Mouse (Mus musculus): ENCODE measurements around the gene Cpsf2. TPM values are rescaled to one million over a fixed set of nuclear protein-coding genes. Genes with fewer than 3 reads are reported as not detected.

Cpsf2 gene
- total and polyA plus RNA-seq, 3 experiments = 3.7 to 13.3 (median 12.3) TPM

GRCm38 (mm10) chr12:101978162-101978561, 2.4 kb downstream of the Cpsf2 start:
- DNase-seq = no peak
- Histone ChIP-seq H3K9ac (ENCODE audit: low read depth, low read length) (no peak overlapping the region), H3K36me3 (ENCODE audit: control insufficient read depth, insufficient read depth, low read length) (peaks cover 2% of the 10 kb centered on the region; the same call in 1 of the 2 replicates), H3K27me3 (ENCODE audit: control insufficient read depth, insufficient read depth, low read length) (no peaks in the 10 kb centered on the region), H3K4me1 (ENCODE audit: control insufficient read depth, insufficient read depth, low read length) (peaks cover 5% of the 10 kb centered on the region), H3K27ac (no peak overlapping the region), H3K79me2 (replicated peaks; ENCODE audit: control insufficient read depth, insufficient read depth, low read length) (peaks cover 4% of the 10 kb centered on the region), H3K4me3 (no peak overlapping the region)
- intact Hi-C loops (cut with DNase I) = loop anchor here (5.0 kb wide), 1 partner anchor 489 kb away; the partner anchor contains the start of gene Golga5
- TF ChIP-seq POLR2A (IDR thresholded peaks at IDR 0.05; ENCODE audit: insufficient read depth, low read depth, low read length) (no peak), EP300 (IDR thresholded peaks at IDR 0.05; ENCODE audit: insufficient read depth, low read depth, low read length) (no peak), CTCF (IDR thresholded peaks at IDR 0.05) (no peak)
- WGBS = 72% methylated on average over 5 of the region's 5 CpGs

- Histone ChIP-seq H3K36me3 (ENCODE audit: control insufficient read depth, insufficient read depth, low read length) (peaks cover 2% of the 10 kb centered on the region; the same call in 1 of the 2 replicates), H3K27me3 (ENCODE audit: control insufficient read depth, insufficient read depth, low read length) (no peaks in the 10 kb centered on the region), H3K9ac (ENCODE audit: low read depth, low read length) (no peak overlapping the region), H3K27ac (no peak overlapping the region), H3K79me2 (replicated peaks; ENCODE audit: control insufficient read depth, insufficient read depth, low read length) (peaks cover 4% of the 10 kb centered on the region), H3K4me3 (no peak overlapping the region), H3K4me1 (ENCODE audit: control insufficient read depth, insufficient read depth, low read length) (peaks cover 5% of the 10 kb centered on the region)
- WGBS = 88% methylated on average over 1 of the region's 1 CpGs
- TF ChIP-seq CTCF (IDR thresholded peaks at IDR 0.05) (no peak), POLR2A (IDR thresholded peaks at IDR 0.05; ENCODE audit: insufficient read depth, low read depth, low read length) (no peak), EP300 (IDR thresholded peaks at IDR 0.05; ENCODE audit: insufficient read depth, low read depth, low read length) (no peak)
- no peak for DNase-seq
- intact Hi-C loops (cut with DNase I) = loop anchor here (5.0 kb wide), 1 partner anchor 489 kb away; the partner anchor contains the start of gene Golga5
Observed at GRCm38 (mm10) chr12:101978588-101978987, 2.8 kb downstream of the Cpsf2 start.

GRCm38 (mm10) chr12:101979213-101979750, 3.5 kb downstream of the Cpsf2 start:
- no peak for DNase-seq
- Histone ChIP-seq H3K27ac (no peak overlapping the region), H3K27me3 (ENCODE audit: control insufficient read depth, insufficient read depth, low read length) (no peaks in the 10 kb centered on the region), H3K4me3 (no peak overlapping the region), H3K4me1 (ENCODE audit: control insufficient read depth, insufficient read depth, low read length) (peaks cover 5% of the 10 kb centered on the region), H3K36me3 (ENCODE audit: control insufficient read depth, insufficient read depth, low read length) (peaks cover under 1% of the 10 kb centered on the region; the same call in 1 of the 2 replicates), H3K9ac (ENCODE audit: low read depth, low read length) (no peak overlapping the region), H3K79me2 (replicated peaks; ENCODE audit: control insufficient read depth, insufficient read depth, low read length) (peaks cover 4% of the 10 kb centered on the region)
- WGBS = 74% methylated on average over 8 of the region's 8 CpGs
- no peak for TF ChIP-seq EP300 (IDR thresholded peaks at IDR 0.05; ENCODE audit: insufficient read depth, low read depth, low read length)
- no peak for TF ChIP-seq POLR2A (IDR thresholded peaks at IDR 0.05; ENCODE audit: insufficient read depth, low read depth, low read length)
- TF ChIP-seq CTCF (IDR thresholded peaks at IDR 0.05) = no peak
- intact Hi-C loops (cut with DNase I) = loop anchor here (5.0 kb wide), 1 partner anchor 488 kb away; the partner anchor contains the start of gene Golga5

GRCm38 (mm10) chr12:101980266-101980665, 4.5 kb downstream of the Cpsf2 start:
- H3K4me3 ChIP-seq = no peak overlapping the region
- H3K9ac ChIP-seq (ENCODE audit: low read depth, low read length) = no peak overlapping the region
- WGBS = 37% methylated on average over 5 of the region's 5 CpGs
- no peaks in the 10 kb centered on the region for H3K27me3 ChIP-seq (ENCODE audit: control insufficient read depth, insufficient read depth, low read length)
- H3K36me3 ChIP-seq (ENCODE audit: control insufficient read depth, insufficient read depth, low read length) = no peaks in the 10 kb centered on the region; the same call in 1 of the 2 replicates
- TF ChIP-seq CTCF (IDR thresholded peaks at IDR 0.05) = no peak
- TF ChIP-seq POLR2A (IDR thresholded peaks at IDR 0.05; ENCODE audit: insufficient read depth, low read depth, low read length) = no peak
- no peak for TF ChIP-seq EP300 (IDR thresholded peaks at IDR 0.05; ENCODE audit: insufficient read depth, low read depth, low read length)
- H3K79me2 ChIP-seq (replicated peaks; ENCODE audit: control insufficient read depth, insufficient read depth, low read length) = peaks cover 4% of the 10 kb centered on the region
- H3K27ac ChIP-seq = no peak overlapping the region
- DNase-seq = no peak
- intact Hi-C loops (cut with DNase I) = loop anchor here (5.0 kb wide), 1 partner anchor 147 kb away; the partner anchor contains the start of gene Slc24a4
- peaks cover 5% of the 10 kb centered on the region for H3K4me1 ChIP-seq (ENCODE audit: control insufficient read depth, insufficient read depth, low read length)

- 90% methylated on average over 2 of the region's 2 CpGs for WGBS
- no peaks in the 10 kb centered on the region; the same call in 1 of the 2 replicates for H3K36me3 ChIP-seq (ENCODE audit: control insufficient read depth, insufficient read depth, low read length)
- intact Hi-C loops (cut with DNase I) = loop anchor here (5.0 kb wide), 1 partner anchor 146 kb away; the partner anchor contains the start of gene Slc24a4
- peaks cover 5% of the 10 kb centered on the region for H3K4me1 ChIP-seq (ENCODE audit: control insufficient read depth, insufficient read depth, low read length)
- no peak overlapping the region for H3K4me3 ChIP-seq
- no peak overlapping the region for H3K9ac ChIP-seq (ENCODE audit: low read depth, low read length)
- H3K79me2 ChIP-seq (replicated peaks; ENCODE audit: control insufficient read depth, insufficient read depth, low read length) = peaks cover 4% of the 10 kb centered on the region
- H3K27me3 ChIP-seq (ENCODE audit: control insufficient read depth, insufficient read depth, low read length) = no peaks in the 10 kb centered on the region
- DNase-seq = no peak
- no peak overlapping the region for H3K27ac ChIP-seq
- TF ChIP-seq EP300 (IDR thresholded peaks at IDR 0.05; ENCODE audit: insufficient read depth, low read depth, low read length) (no peak), CTCF (IDR thresholded peaks at IDR 0.05) (no peak), POLR2A (IDR thresholded peaks at IDR 0.05; ENCODE audit: insufficient read depth, low read depth, low read length) (no peak)
Observed at GRCm38 (mm10) chr12:101981559-101981958, 5.8 kb downstream of the Cpsf2 start.

- H3K9ac ChIP-seq (ENCODE audit: low read depth, low read length) = no peak overlapping the region
- peaks cover 4% of the 10 kb centered on the region for H3K79me2 ChIP-seq (replicated peaks; ENCODE audit: control insufficient read depth, insufficient read depth, low read length)
- H3K4me1 ChIP-seq (ENCODE audit: control insufficient read depth, insufficient read depth, low read length) = peaks cover 2% of the 10 kb centered on the region; the same call in 1 of the 2 replicates
- DNase-seq = no peak
- H3K36me3 ChIP-seq (ENCODE audit: control insufficient read depth, insufficient read depth, low read length) = no peaks in the 10 kb centered on the region
- no peak for TF ChIP-seq CTCF (IDR thresholded peaks at IDR 0.05)
- TF ChIP-seq EP300 (IDR thresholded peaks at IDR 0.05; ENCODE audit: insufficient read depth, low read depth, low read length) = no peak
- no peak for TF ChIP-seq POLR2A (IDR thresholded peaks at IDR 0.05; ENCODE audit: insufficient read depth, low read depth, low read length)
- WGBS = 94% methylated on average over 9 of the region's 9 CpGs
- no peaks in the 10 kb centered on the region for H3K27me3 ChIP-seq (ENCODE audit: control insufficient read depth, insufficient read depth, low read length)
- H3K27ac ChIP-seq = no peak overlapping the region
- no peak overlapping the region for H3K4me3 ChIP-seq
- intact Hi-C loops (cut with DNase I) = loop anchor here (5.0 kb wide), 1 partner anchor 144 kb away; the partner anchor contains the start of gene Slc24a4
Observed at GRCm38 (mm10) chr12:101982977-101983376, 7.2 kb downstream of the Cpsf2 start.

Data from heart, adult 2 months (tissue).